Mouse (Mus musculus): ENCODE measurements at regions not wholly inside any gene's neighbourhood (a gene's known extent, or its start where the extent isn't known, plus 50 kb on each side); places are given as distances from the start of the nearest gene placed in this dataset.

GRCm38 (mm10) chr8:23314275-23315123, 903.3 kb downstream of the Mrps31 start:
- DNase-seq (ENCODE audit: extremely low spot score in 1 of 2, low spot score in 1 of 2), result no peak

- no peak for DNase-seq (ENCODE audit: extremely low spot score in 1 of 2, low spot score in 1 of 2)
Observed at GRCm38 (mm10) chr8:23319556-23319955, 908.4 kb downstream of the Mrps31 start.

DNA sequence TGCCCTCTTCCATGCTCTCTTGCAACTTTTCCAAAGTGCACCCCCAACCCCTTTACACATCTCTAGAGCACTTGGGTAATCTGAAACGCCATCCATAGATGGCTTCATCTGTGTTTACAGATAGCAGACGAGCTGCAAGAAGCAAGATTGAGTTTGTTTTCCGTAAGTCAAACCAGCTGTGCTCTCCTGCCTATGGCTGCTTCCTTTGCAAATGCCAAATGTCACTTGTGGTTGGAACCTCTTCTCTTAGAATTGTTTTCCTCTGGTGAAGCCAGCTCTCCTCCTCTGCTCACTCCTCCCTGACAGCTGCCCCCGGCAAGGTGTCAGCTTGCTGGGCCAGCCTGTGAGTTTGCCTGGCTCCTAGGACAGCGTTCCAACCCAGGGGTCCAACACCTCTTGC, 910.0 kb downstream of the Mrps31 start:
- DNase-seq (ENCODE audit: extremely low spot score in 1 of 2, low spot score in 1 of 2), result no peak

- no peak for DNase-seq (ENCODE audit: extremely low spot score in 1 of 2, low spot score in 1 of 2)
Observed at GRCm38 (mm10) chr8:23327283-23327682, 916.1 kb downstream of the Mrps31 start.

GRCm38 (mm10) chr8:23344161-23344560, 933.0 kb downstream of the Mrps31 start:
- peak in 1 of 2 experiments; percentile 42 for DNase-seq (ENCODE audit: extremely low spot score in 1 of 2, low spot score in 1 of 2)

DNA sequence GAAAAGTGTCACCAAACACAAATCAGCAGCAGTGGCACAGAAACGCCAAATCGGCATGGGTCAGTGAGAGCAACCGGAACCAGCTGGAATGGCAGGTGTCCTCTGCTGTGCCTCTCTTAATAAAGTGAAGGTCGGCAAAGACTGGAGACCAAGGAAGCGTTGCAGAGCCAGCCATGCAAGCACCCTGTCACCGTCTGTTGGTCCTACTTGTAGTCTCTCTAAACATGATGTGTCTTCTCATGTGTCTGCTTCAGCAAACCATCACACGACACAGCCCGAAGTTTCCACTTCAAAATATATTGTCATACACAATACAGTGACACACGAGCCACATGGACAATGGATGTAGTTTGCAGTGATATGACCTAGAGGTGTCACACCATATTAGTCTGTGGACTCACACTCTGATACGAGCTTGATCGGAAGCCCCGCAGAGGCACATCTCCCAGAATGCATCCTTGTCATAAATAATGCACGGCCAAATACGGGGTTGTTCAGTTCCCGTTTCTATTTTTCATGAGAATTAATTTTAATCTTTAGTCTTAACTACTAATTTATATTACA, 940.3 kb downstream of the Mrps31 start:
- DNase-seq (ENCODE audit: extremely low spot score in 1 of 2, low spot score in 1 of 2), result no peak

DNA sequence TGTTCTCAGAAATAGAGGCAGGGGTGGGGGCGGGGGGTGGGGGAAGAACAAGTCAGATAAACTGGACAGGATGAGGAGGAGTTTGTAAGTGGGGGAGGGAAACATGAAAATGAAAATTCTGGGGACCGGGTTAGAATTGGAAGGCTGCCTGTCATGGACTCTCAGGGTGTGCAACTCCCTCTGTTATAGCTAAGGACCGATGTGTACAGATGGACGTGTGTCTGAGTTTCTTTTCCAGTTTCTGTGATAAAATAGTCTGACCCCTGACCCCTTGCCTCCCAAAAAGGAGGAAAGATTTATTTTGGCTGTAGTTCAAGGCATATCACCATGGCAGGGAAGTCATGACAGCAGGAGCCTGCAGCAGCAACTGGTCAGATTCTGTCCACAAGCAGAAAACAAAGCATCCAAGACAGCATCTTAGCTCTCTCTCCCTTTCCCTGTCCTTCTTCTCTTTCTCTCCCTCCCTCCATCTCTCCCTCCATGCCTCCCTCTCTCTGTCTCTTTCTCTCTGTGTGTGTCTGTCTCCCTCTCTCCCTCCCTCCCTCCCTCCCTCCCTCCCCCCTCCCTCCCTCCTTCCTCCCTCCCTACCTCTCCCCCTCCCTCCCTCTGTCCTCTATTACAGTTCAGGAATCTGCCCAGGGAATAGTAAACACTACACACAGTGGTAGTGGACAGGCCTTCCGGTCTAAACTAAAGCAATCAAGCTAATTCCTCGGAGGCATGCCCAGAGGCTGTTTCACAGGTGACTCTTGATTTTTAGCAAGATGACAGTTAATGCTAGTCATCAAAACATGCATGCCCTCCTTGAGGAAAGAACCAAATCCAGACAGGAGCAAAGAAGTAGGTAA, 941.3 kb downstream of the Mrps31 start:
- no peak for DNase-seq (ENCODE audit: extremely low spot score in 1 of 2, low spot score in 1 of 2)

DNA sequence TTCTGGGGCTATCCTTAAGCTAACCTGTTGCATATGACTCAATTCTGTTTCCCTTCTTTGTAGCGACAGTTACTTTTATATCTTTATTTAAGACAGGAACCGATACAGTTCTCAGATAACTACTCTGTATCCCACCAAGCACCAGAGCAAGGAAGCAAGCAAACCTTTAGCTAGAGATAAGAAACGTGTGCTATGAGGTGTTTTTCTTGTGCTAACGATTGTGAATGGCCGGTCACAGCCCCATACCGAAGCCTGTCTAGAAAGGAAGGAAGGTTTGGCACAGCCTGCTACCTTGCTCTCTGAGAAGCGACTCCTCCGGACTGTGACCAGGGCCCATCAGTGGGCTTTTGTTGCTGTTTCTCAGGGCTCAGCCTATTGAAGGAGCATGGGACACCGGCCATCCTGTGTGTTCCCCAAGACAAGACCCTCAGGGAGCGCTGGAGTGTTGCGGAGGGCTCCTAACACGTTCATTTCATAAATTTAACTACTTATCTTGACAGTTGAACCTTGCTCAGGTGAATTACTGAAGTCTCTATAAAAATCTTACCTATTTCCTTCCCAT, 949.0 kb downstream of the Mrps31 start:
- no peak for DNase-seq (ENCODE audit: extremely low spot score in 1 of 2, low spot score in 1 of 2)

DNA sequence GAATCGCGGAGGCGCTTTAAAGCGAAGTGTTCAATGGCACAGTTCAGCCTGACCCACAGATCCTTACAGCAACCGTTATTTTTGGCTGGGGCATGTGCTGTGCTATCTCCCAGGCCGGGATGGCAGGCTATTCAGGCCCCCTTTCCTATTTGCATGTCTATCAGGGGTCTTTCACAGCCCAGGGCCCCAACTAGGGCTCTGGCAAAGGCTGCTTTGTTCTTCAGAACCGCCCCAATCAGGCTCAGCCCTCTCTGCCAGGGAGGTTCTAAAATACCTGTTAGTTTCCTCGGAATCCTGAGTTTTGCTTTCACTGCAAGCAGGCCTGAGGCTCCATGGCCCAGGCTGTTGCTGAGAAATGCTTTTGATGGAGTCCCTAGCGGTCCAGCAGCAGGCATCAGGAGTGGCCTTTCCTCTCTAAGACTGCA, 949.7 kb downstream of the Mrps31 start:
- no peak for DNase-seq (ENCODE audit: extremely low spot score in 1 of 2, low spot score in 1 of 2)
